Mouse (Mus musculus) liver, embryonic 14.5 days (tissue): ENCODE measurements at regions not wholly inside any gene's neighbourhood (a gene's known extent, or its start where the extent isn't known, plus 50 kb on each side); places are given as distances from the start of the nearest gene placed in this dataset.

ENCODE experiments used
- CTCF ChIP-seq: IDR thresholded peaks from 2 replicates; pipeline ENCODE4 v1.5.1; 2016; ENCODE audit warnings: antibody characterized with exemption, low read depth, control low read depth
- EP300 ChIP-seq: IDR thresholded peaks from 2 replicates; pipeline ENCODE4 v1.6.1; 2016; ENCODE audit warnings: antibody characterized with exemption, low read depth

DNA sequence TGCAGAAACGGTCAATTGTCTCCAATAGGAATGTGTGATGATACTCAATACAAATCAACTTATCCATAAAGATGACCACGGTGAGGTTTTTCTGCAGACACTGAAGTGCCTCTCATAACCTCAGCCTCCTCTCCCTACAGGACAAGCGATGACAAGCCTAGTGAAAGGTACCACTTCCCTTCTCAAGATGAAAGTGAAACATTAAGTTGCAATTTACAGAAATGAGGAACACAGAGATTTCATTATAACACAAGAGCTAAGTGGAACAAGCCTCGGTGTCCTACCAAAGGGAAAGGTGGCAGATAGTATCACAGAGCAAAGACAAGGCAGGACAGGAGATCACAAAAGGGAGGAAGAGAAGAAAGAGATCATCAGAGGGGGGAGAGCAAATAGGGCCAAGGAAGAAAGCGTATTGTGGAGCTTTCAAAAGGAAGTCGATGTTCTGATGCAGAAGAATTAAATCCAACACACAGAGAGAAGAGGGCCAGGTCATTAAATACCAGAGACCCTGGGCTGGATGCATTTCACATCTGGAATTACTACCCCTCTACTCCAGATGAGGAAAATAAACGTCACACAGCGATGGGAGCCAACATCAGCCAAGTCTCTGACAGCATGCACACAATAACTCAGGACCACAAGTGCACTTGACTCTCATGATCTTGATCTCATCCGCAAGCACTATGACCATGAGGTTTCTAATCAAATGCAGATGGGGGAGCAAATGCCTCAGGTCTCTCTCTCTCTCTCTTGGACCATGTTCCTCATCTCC, 70.0 kb upstream of the Kdr start:
- TF ChIP-seq CTCF (no peak), EP300 (no peak)
